Mouse (Mus musculus) hindbrain, embryonic 12.5 days (tissue): ENCODE data around the gene Cnksr1. TPM values are rescaled to one million over a fixed set of nuclear protein-coding genes. Genes with fewer than 3 reads are reported as not detected.
A peak's percentile ranks its signal among the peaks of the same experiment; 100 is the strongest.

Source experiments
- ATAC-seq: fragments of 200-750 bp; cut with Nextera tagmentation; 2 replicates; pipeline ENCODE4 v1.8.0; 2017; ENCODE audit warnings: moderate TSS enrichment; ENCODE audit not compliant: low FRiP score
- H3K27ac ChIP-seq: fragments of 300-500 bp; sonication (generic); 2 replicates; pipeline ENCODE4 v1.5.1; 2016; ENCODE audit warnings: mild to moderate bottlenecking
- H3K27me3 ChIP-seq: fragments of 300-500 bp; sonication (generic); 2 replicates; pipeline ENCODE4 v1.6.1; 2016; ENCODE audit warnings: mild to moderate bottlenecking
- H3K36me3 ChIP-seq: fragments of 300-500 bp; sonication (generic); 2 replicates; pipeline ENCODE4 v1.6.1; 2016; ENCODE audit warnings: mild to moderate bottlenecking
- H3K4me1 ChIP-seq: fragments of 300-500 bp; sonication (generic); 2 replicates; pipeline ENCODE4 v1.6.1; 2016
- H3K4me2 ChIP-seq: fragments of 300-500 bp; sonication (generic); replicated peaks from 2 replicates; pipeline ENCODE4 v1.6.1; 2016; ENCODE audit warnings: mild to moderate bottlenecking
- H3K4me3 ChIP-seq: fragments of 300-500 bp; sonication (generic); 2 replicates; pipeline ENCODE4 v1.5.1; 2016; ENCODE audit warnings: mild to moderate bottlenecking
- H3K9ac ChIP-seq: fragments of 300-500 bp; sonication (generic); 2 replicates; pipeline ENCODE4 v1.6.1; 2016; ENCODE audit warnings: mild to moderate bottlenecking, moderate library complexity
- H3K9me3 ChIP-seq: fragments of 300-500 bp; sonication (generic); replicated peaks from 2 replicates; pipeline ENCODE4 v1.6.1; 2016; ENCODE audit warnings: mild to moderate bottlenecking
- WGBS: fragments of 180-500 bp; shearing (Covaris S2); methylation state at CpG from one replicate; pipeline ENCODE4 v1.1.7; 2016; 5-methylcytosine and 5-hydroxymethylcytosine counted together
- polyA plus RNA-seq: library from polyadenylated mRNA; unstranded; fragments of >200 nt; fragmentation: Nextera tagmentation; extraction: Ambion mirVana; gene quantifications from 2 replicates; pipeline ENCODE4 v1.2.1, GENCODE M21; 2016

Cnksr1 gene
- polyA plus RNA-seq, 1 experiment from 2014 or later = 1.3 TPM

- H3K9me3 ChIP-seq = no peaks in the 10 kb centered on the region
- H3K4me3 ChIP-seq = no peak overlapping the region
- H3K27ac ChIP-seq = no peak overlapping the region
- no peaks in the 10 kb centered on the region for H3K27me3 ChIP-seq
- ATAC-seq = no peak
- no peaks in the 10 kb centered on the region for H3K4me1 ChIP-seq
- WGBS = 42% methylated on average over 6 of the region's 6 CpGs
- H3K36me3 ChIP-seq = no peaks in the 10 kb centered on the region
- no peak overlapping the region for H3K9ac ChIP-seq
- no peak overlapping the region for H3K4me2 ChIP-seq
These were observed 25.0 kb upstream of the Cnksr1 start for GRCm38 (mm10) chr4:134263191-134263590.

- no peaks in the 10 kb centered on the region for H3K9me3 ChIP-seq
- no peaks in the 10 kb centered on the region for H3K36me3 ChIP-seq
- no peak for ATAC-seq
- 69% methylated on average over 11 of the region's 11 CpGs for WGBS
- H3K27me3 ChIP-seq = peaks cover 29% of the 10 kb centered on the region
- no peak overlapping the region for H3K27ac ChIP-seq
- H3K4me1 ChIP-seq = peaks cover 39% of the 10 kb centered on the region
- no peak overlapping the region for H3K9ac ChIP-seq
- H3K4me3 ChIP-seq = no peak overlapping the region
- no peak overlapping the region for H3K4me2 ChIP-seq
These were observed 20.2 kb upstream of the Cnksr1 start for GRCm38 (mm10) chr4:134258354-134258753.

- Histone ChIP-seq H3K4me1 (peaks cover 49% of the 10 kb centered on the region), H3K36me3 (no peaks in the 10 kb centered on the region), H3K4me3 (no peak overlapping the region), H3K9ac (no peak overlapping the region), H3K27ac (no peak overlapping the region), H3K9me3 (no peaks in the 10 kb centered on the region), H3K27me3 (peaks cover 38% of the 10 kb centered on the region), H3K4me2 (no peak overlapping the region)
- WGBS = 6% methylated on average over 11 of the region's 11 CpGs
- ATAC-seq = no peak
These were observed 19.2 kb upstream of the Cnksr1 start for GRCm38 (mm10) chr4:134257198-134258009.

GRCm38 (mm10) chr4:134256407-134257197 is 18.4 kb upstream of the Cnksr1 start:
- H3K36me3 ChIP-seq = no peaks in the 10 kb centered on the region
- H3K4me3 ChIP-seq = no peak overlapping the region
- no peaks in the 10 kb centered on the region for H3K9me3 ChIP-seq
- peaks cover 57% of the 10 kb centered on the region for H3K4me1 ChIP-seq
- ATAC-seq = no peak
- 0 out of 2 replicates have a peak overlapping the region, but pooled peaks have one; percentile 20 for H3K9ac ChIP-seq
- peaks cover 46% of the 10 kb centered on the region for H3K27me3 ChIP-seq
- WGBS = 4% methylated on average over 19 of the region's 19 CpGs
- peak overlapping the region; percentile 21; the same call in 1 of the 2 replicates for H3K4me2 ChIP-seq
- H3K27ac ChIP-seq = no peak overlapping the region; the same call in 1 of the 2 replicates

- Histone ChIP-seq H3K4me3 (no peak overlapping the region), H3K9ac (no peak overlapping the region), H3K4me1 (peaks cover 64% of the 10 kb centered on the region)
These were observed 17.7 kb upstream of the Cnksr1 start for GRCm38 (mm10) chr4:134255854-134256253.

GRCm38 (mm10) chr4:134254835-134255234 is 16.6 kb upstream of the Cnksr1 start:
- ATAC-seq = no peak
- no peaks in the 10 kb centered on the region for H3K36me3 ChIP-seq
- H3K27me3 ChIP-seq = peaks cover 64% of the 10 kb centered on the region
- H3K27ac ChIP-seq = no peak overlapping the region
- peaks cover 74% of the 10 kb centered on the region for H3K4me1 ChIP-seq
- WGBS = 21% methylated on average over 3 of the region's 3 CpGs
- no peaks in the 10 kb centered on the region for H3K9me3 ChIP-seq
- H3K4me3 ChIP-seq = no peak overlapping the region
- no peak overlapping the region for H3K4me2 ChIP-seq
- H3K9ac ChIP-seq = no peak overlapping the region

More at GRCm38 (mm10) chr4:134255854-134256253, 17.7 kb upstream of the Cnksr1 start:
- Histone ChIP-seq H3K4me2 (no peak overlapping the region), H3K27me3 (peaks cover 54% of the 10 kb centered on the region), H3K27ac (no peak overlapping the region), H3K36me3 (no peaks in the 10 kb centered on the region), H3K9me3 (no peaks in the 10 kb centered on the region)
- WGBS = 15% methylated on average over 4 of the region's 4 CpGs
- no peak for ATAC-seq

GRCm38 (mm10) chr4:134253722-134254324 is 15.6 kb upstream of the Cnksr1 start, which contains the start of gene Grrp1:
Grrp1 (minus strand) TSS chr4:134254106.
- Histone ChIP-seq H3K36me3 (no peaks in the 10 kb centered on the region), H3K9me3 (no peaks in the 10 kb centered on the region), H3K9ac (peak within 1 kb of the TSS; percentile 29; the same call in 1 of the 2 replicates), H3K27ac (no peak within 1 kb of the TSS), H3K27me3 (peaks cover 74% of the 10 kb centered on the region), H3K4me3 (peak within 1 kb of the TSS; percentile 56), H3K4me2 (peak within 1 kb of the TSS; percentile 89), H3K4me1 (peaks cover 79% of the 10 kb centered on the region)
- ATAC-seq = no peak
- under 1% methylated on average over 13 of the region's 13 CpGs for WGBS

GRCm38 (mm10) chr4:134252911-134253721 is 14.9 kb upstream of the Cnksr1 start:
- Histone ChIP-seq H3K36me3 (no peaks in the 10 kb centered on the region), H3K27ac (no peak overlapping the region), H3K4me2 (peak overlapping the region; percentile 89), H3K4me1 (peaks cover 79% of the 10 kb centered on the region), H3K9me3 (no peaks in the 10 kb centered on the region), H3K27me3 (peaks cover 81% of the 10 kb centered on the region), H3K9ac (0 out of 2 replicates have a peak overlapping the region, but pooled peaks have one; percentile 29), H3K4me3 (peak overlapping the region; percentile 56)
- WGBS = 4% methylated on average over 15 of the region's 15 CpGs
- no peak for ATAC-seq

- peaks cover 74% of the 10 kb centered on the region for H3K4me1 ChIP-seq
- ATAC-seq = no peak
- no peaks in the 10 kb centered on the region for H3K9me3 ChIP-seq
- WGBS = 2% methylated on average over 22 of the region's 22 CpGs
- H3K9ac ChIP-seq = peak overlapping the region; percentile 68
- H3K4me2 ChIP-seq = peak overlapping the region; percentile 89
- peak overlapping the region; percentile 56 for H3K4me3 ChIP-seq
- H3K27me3 ChIP-seq = peaks cover 89% of the 10 kb centered on the region
- 0 out of 2 replicates have a peak overlapping the region, but pooled peaks have one; percentile 62 for H3K27ac ChIP-seq
- no peaks in the 10 kb centered on the region for H3K36me3 ChIP-seq
These were observed 14.1 kb upstream of the Cnksr1 start for GRCm38 (mm10) chr4:134252131-134252910.

- H3K9ac ChIP-seq = peak overlapping the region; percentile 68
- H3K4me3 ChIP-seq = peak overlapping the region; percentile 56
- no peaks in the 10 kb centered on the region for H3K9me3 ChIP-seq
- H3K27ac ChIP-seq = peak overlapping the region; percentile 62
- no peaks in the 10 kb centered on the region for H3K36me3 ChIP-seq
- H3K4me2 ChIP-seq = peak overlapping the region; percentile 89
- ATAC-seq = peak; percentile 33
- under 1% methylated on average over 91 of the region's 91 CpGs for WGBS
- peaks cover 66% of the 10 kb centered on the region for H3K4me1 ChIP-seq
- H3K27me3 ChIP-seq = peaks cover 98% of the 10 kb centered on the region
These were observed 13.3 kb upstream of the Cnksr1 start for GRCm38 (mm10) chr4:134251241-134252130.
